Mouse (Mus musculus) limb, embryonic 11.5 days (tissue): ENCODE data around the gene Dync1i1. TPM values are rescaled to one million over a fixed set of nuclear protein-coding genes. Genes with fewer than 3 reads are reported as not detected.

Experiments used
- ATAC-seq: fragments of 200-750 bp; cut with Nextera tagmentation; 2 replicates; pipeline ENCODE4 v1.8.0; 2017; ENCODE audit warnings: low read depth; ENCODE audit not compliant: insufficient number of reproducible peaks, low FRiP score, low TSS enrichment
- DNase-seq: peaks from one replicate; pipeline ENCODE4 v3.0.0-alpha.2; 2015; ENCODE audit warnings: low spot score
- H3K27ac ChIP-seq: fragments of 300-500 bp; sonication (generic); replicated peaks from 2 replicates; pipeline ENCODE4 v1.5.1; 2014; ENCODE audit warnings: low read depth, mild to moderate bottlenecking, low read length
- H3K27me3 ChIP-seq: fragments of 300-500 bp; sonication (generic); 2 replicates; pipeline ENCODE4 v1.6.1; 2014; ENCODE audit warnings: mild to moderate bottlenecking, low read length, mixed read lengths; ENCODE audit not compliant: control insufficient read depth, insufficient read depth
- H3K36me3 ChIP-seq: fragments of 300-500 bp; sonication (generic); 2 replicates; pipeline ENCODE4 v1.6.1; 2014; ENCODE audit warnings: mild to moderate bottlenecking, low read length, moderate library complexity, mixed read lengths; ENCODE audit not compliant: control insufficient read depth, insufficient read depth
- H3K4me1 ChIP-seq: fragments of 300-500 bp; sonication (generic); 2 replicates; pipeline ENCODE4 v1.6.1; 2014; ENCODE audit warnings: low read length, mixed read lengths; ENCODE audit not compliant: control insufficient read depth, insufficient read depth
- H3K4me2 ChIP-seq: fragments of 300-500 bp; sonication (generic); 2 replicates; pipeline ENCODE4 v1.6.1; 2014; ENCODE audit warnings: low read depth, mild to moderate bottlenecking, moderate library complexity; ENCODE audit not compliant: severe bottlenecking
- H3K4me3 ChIP-seq: fragments of 300-500 bp; sonication (generic); 2 replicates; pipeline ENCODE4 v1.5.1; 2014; ENCODE audit warnings: low read depth, low read length
- H3K9ac ChIP-seq: fragments of 300-500 bp; sonication (generic); 2 replicates; pipeline ENCODE4 v1.6.1; 2014; ENCODE audit warnings: mild to moderate bottlenecking, low read length
- H3K9me3 ChIP-seq: fragments of 300-500 bp; sonication (generic); 2 replicates; pipeline ENCODE4 v1.6.1; 2016; ENCODE audit warnings: low read length; ENCODE audit not compliant: control insufficient read depth
- WGBS: fragments of 180-500 bp; shearing (Covaris S2); extraction: QIAGEN DNeasy Blood & Tissue Kit; methylation state at CpG from one replicate; pipeline ENCODE4 v1.1.7; 2014; 5-methylcytosine and 5-hydroxymethylcytosine counted together
- polyA plus RNA-seq: library from polyadenylated mRNA; unstranded; fragments of >200 nt; fragmentation: Nextera tagmentation; extraction: Ambion mirVana; gene quantifications from 2 replicates; pipeline ENCODE4 v1.2.1, GENCODE M21; 2014

Dync1i1 gene
- polyA plus RNA-seq, 1 experiment from 2014 or later, result 5.7 TPM

DNA sequence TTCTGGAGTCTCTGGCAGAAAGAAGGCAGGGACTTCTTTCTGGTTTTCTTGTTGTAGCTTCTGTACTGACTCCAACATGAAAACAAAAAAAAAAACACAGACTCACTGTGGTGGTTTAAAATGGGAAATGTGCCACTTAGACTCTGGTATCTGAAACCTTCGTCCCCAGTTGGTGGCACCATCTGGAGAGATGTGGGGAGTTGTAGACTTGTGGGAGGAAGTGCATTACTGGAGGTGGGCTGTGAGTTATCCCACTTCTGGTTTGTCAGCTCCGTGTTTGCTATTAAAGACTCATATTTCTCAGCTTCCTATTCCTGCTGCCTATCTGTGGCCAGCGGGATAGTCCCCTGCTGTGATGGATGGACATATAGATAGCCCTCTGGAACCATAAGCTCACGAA is 351.8 kb downstream of the Dync1i1 start:
- Histone ChIP-seq H3K9me3 (no peaks in the 10 kb centered on the region), H3K9ac (no peak overlapping the region), H3K4me3 (no peak overlapping the region), H3K4me1 (no peaks in the 10 kb centered on the region), H3K4me2 (no peak overlapping the region), H3K36me3 (no peaks in the 10 kb centered on the region), H3K27me3 (no peaks in the 10 kb centered on the region), H3K27ac (no peak overlapping the region)
- ATAC-seq (no peak), DNase-seq (no peak)
- WGBS, result 82% methylated on average over 4 of the region's 4 CpGs

Other genes with a start within 250 kb of the Dync1i1 start
- 0.98 and 1.1 TPM in 2 replicates for gene Pdk4, start 229.3 kb upstream of the Dync1i1 start, polyA plus RNA-seq